Mouse (Mus musculus) myocyte (in vitro differentiated cells): Measurements from ENCODE around the gene Tmprss11f.

Experiments used
- CEBPB ChIP-seq: IDR thresholded peaks from 2 replicates; pipeline ENCODE4 v1.6.1; 2011; ENCODE audit warnings: mild to moderate bottlenecking, moderate library complexity; ENCODE audit not compliant: poor library complexity, insufficient read depth, severe bottlenecking
- MAX ChIP-seq: IDR thresholded peaks from one replicate; pipeline ENCODE4 v1.6.1; 2011; ENCODE audit warnings: low read depth, mild to moderate bottlenecking, control low read depth
- MYOD1 ChIP-seq, 3 experiments: IDR thresholded peaks; one replicate each; pipeline ENCODE4 v1.6.1; 2011; ENCODE audit warnings: control low read depth in 2 of 3, low read depth in 2 of 3, mild to moderate bottlenecking in 2 of 3, moderate library complexity in 1 of 3; ENCODE audit not compliant: insufficient read length in 2 of 3, control insufficient read depth in 1 of 3
- MYOG ChIP-seq, 3 experiments: IDR thresholded peaks; one replicate each; pipeline ENCODE4 v1.6.1; 2011; ENCODE audit warnings: control low read depth in 2 of 3, low read depth in 2 of 3, mild to moderate bottlenecking in 2 of 3; ENCODE audit not compliant: insufficient read length in 2 of 3, control insufficient read depth in 1 of 3, insufficient read depth in 1 of 3
- POLR2A ChIP-seq: IDR thresholded peaks from one replicate; pipeline ENCODE4 v1.6.1; 2011; ENCODE audit warnings: low read depth, mild to moderate bottlenecking, control low read depth, moderate library complexity; ENCODE audit not compliant: insufficient read length
- POLR2AphosphoS2 ChIP-seq: IDR thresholded peaks from one replicate; pipeline ENCODE4 v1.6.1; 2011; ENCODE audit warnings: low read depth, control low read depth; ENCODE audit not compliant: insufficient read length
- TCF12 ChIP-seq: IDR thresholded peaks from one replicate; pipeline ENCODE4 v1.6.1; 2011; ENCODE audit warnings: mild to moderate bottlenecking, control low read depth; ENCODE audit not compliant: poor library complexity, insufficient read depth, severe bottlenecking
- USF1 ChIP-seq: IDR thresholded peaks from one replicate; pipeline ENCODE4 v1.6.1; 2011; ENCODE audit warnings: low read depth, mild to moderate bottlenecking, control low read depth, moderate library complexity

DNA sequence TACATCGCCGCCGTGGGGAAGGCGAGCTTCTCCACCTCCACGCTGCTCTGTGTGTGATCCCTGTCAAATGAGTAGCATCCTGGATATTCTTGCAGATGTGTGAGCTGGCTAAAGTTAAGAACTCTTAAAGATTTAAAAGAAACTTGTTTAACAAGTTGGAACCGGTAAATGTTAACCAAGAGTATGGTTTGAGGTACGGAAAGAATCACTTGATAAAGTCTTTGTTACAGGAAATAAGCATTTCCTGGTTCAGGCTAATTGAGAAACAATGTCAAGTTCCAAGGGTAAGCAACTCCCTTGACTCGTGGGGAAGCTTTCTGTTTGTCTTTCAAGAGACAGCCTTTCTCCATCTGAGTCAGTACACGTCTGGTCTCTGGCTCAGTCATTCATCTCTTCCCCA lies 113.7 kb downstream of the Tmprss11f start, which contains the start of gene Tmprss11g:
- TF ChIP-seq POLR2AphosphoS2 (no peak), MYOD1 (IDR thresholded peaks at IDR 0.05; ENCODE audit: control insufficient read depth in 1 of 3, insufficient read length in 2 of 3, low read depth in 2 of 3) (no peak), POLR2A (no peak), MAX (no peak), CEBPB (no peak), USF1 (no peak), TCF12 (no peak), MYOG (IDR thresholded peaks at IDR 0.05; ENCODE audit: control insufficient read depth in 1 of 3, insufficient read depth in 1 of 3, insufficient read length in 2 of 3, low read depth in 2 of 3) (no peak)
